8 mouse cellular contexts compared by ENCODE assay signal in genomic region chr9:51985493-51986099, GRCm38 (mm10). TPM values are rescaled to one million over a fixed set of nuclear protein-coding genes. Genes with fewer than 3 reads are reported as not detected.
DNase-seq lines count a peak whose midpoint lies in the region; ATAC-seq and TF ChIP-seq lines count a peak whose summit lies in the region.

No protein-coding gene starts in this region.

- H3K36me3 ChIP-seq in lung, embryonic 14.5 days (ENCODE audit: insufficient read depth) = no peaks in the 10 kb centered on the region

- DNase-seq in cerebellum, postnatal 10 days = peak; percentile 54 to 65
- no peak for DNase-seq in cerebellum, adult 2 months
- DNase-seq in lung, embryonic 14.5 days = peak; percentile 21
- no peak for DNase-seq in lung, postnatal 25 days (ENCODE audit: low spot score)
- peak; percentile 33 for DNase-seq in layer of hippocampus, adult 9-10 months (ENCODE audit: low spot score)
- peak; percentile 62 for DNase-seq in right cerebral cortex, postnatal 25 days
- no peak for DNase-seq in cerebellum, adult 18-20 months

- ATAC-seq in lung, embryonic 14.5 days (ENCODE audit: insufficient read depth) = no peak
- no peak for ATAC-seq in monocyte, adult 5-6 weeks (replicated peaks; ENCODE audit: insufficient number of reproducible peaks, low FRiP score, low TSS enrichment, poor library complexity, severe bottlenecking)

- no peak overlapping the region for H3K4me2 ChIP-seq in lung, embryonic 14.5 days

- no peak for TF ChIP-seq POLR2A in cerebellum, adult 2 months (IDR thresholded peaks at IDR 0.05; ENCODE audit: borderline replicate concordance, insufficient read depth, low read length)

- no peaks in the 10 kb centered on the region for H3K27me3 ChIP-seq in cerebellum, adult 2 months (ENCODE audit: control insufficient read depth, insufficient read depth, low read length)
- H3K27me3 ChIP-seq in lung, embryonic 14.5 days (ENCODE audit: insufficient read depth, low read length) = no peaks in the 10 kb centered on the region

- H3K4me1 ChIP-seq in cerebellum, adult 2 months (ENCODE audit: control insufficient read depth, insufficient read depth, low read length) = no peaks in the 10 kb centered on the region
- H3K4me1 ChIP-seq in lung, embryonic 14.5 days (ENCODE audit: insufficient read depth) = no peaks in the 10 kb centered on the region

- 30% methylated on average over 11 of the region's 11 CpGs for WGBS in cerebellum, adult 2 months
- 67% methylated on average over 11 of the region's 11 CpGs for WGBS in lung, embryonic 14.5 days

- no peak overlapping the region for H3K9ac ChIP-seq in lung, embryonic 14.5 days

- no peak for TF ChIP-seq CTCF in cerebellum, adult 2 months (IDR thresholded peaks at IDR 0.05; ENCODE audit: borderline replicate concordance, insufficient read depth, low read depth, low read length)
- TF ChIP-seq CTCF in lung, embryonic 14.5 days (IDR thresholded peaks at IDR 0.05; ENCODE audit: low read depth) = no peak

- no peak overlapping the region for H3K4me3 ChIP-seq in cerebellum, adult 2 months (replicated peaks; ENCODE audit: insufficient read depth, low read depth, low read length)
- H3K4me3 ChIP-seq in lung, embryonic 14.5 days (ENCODE audit: low read depth, low read length) = no peak overlapping the region

- no peaks in the 10 kb centered on the region for H3K9me3 ChIP-seq in lung, embryonic 14.5 days (ENCODE audit: low read depth, low read length)

- H3K27ac ChIP-seq in cerebellum, adult 2 months (ENCODE audit: insufficient read depth, low read length) = no peak overlapping the region
- H3K27ac ChIP-seq in lung, embryonic 14.5 days (ENCODE audit: low read depth) = no peak overlapping the region

RNA-seq across cellular contexts. Expression of gene Fdx1, which starts 22.2 kb away (rescaled TPM):
- 35.1 and 36.8 TPM in 2 replicates for polyA plus RNA-seq in cerebellum, adult 2 months (2012; rRNA removed)
- 98.5 and 101 TPM in 2 replicates for polyA plus RNA-seq in lung, embryonic 14.5 days (2014; fragmentation: Nextera tagmentation; extraction: Ambion mirVana)
- 0.75 to 4.9 TPM in 2 of 3 replicates, not detected in the other for total RNA-seq in monocyte, adult 5-6 weeks (2017)

Comparison
In these comparisons a context has a peak if more than half of its experiments do, and no peak if none do; other contexts are left out.
1. DNase-seq: peak in cerebellum, postnatal 10 days (2 of 2), lung, embryonic 14.5 days (single experiment), layer of hippocampus, adult 9-10 months (single experiment) and right cerebral cortex, postnatal 25 days (single experiment); none in cerebellum, adult 2 months (0 of 2), lung, postnatal 25 days (single experiment) and cerebellum, adult 18-20 months (0 of 2).